Mouse (Mus musculus): ENCODE measurements around the gene Ano1.
A peak's percentile ranks its signal among the peaks of the same experiment; 100 is the strongest.

Gene Ano1

GRCm38 (mm10) chr7:144751833-144752232 lies at the start of gene Ano1:
TSS of gene Ano1 (minus strand) at chr7:144751974.
- DNase-seq (ENCODE audit: low spot score in 2 of 2): no peak

DNA sequence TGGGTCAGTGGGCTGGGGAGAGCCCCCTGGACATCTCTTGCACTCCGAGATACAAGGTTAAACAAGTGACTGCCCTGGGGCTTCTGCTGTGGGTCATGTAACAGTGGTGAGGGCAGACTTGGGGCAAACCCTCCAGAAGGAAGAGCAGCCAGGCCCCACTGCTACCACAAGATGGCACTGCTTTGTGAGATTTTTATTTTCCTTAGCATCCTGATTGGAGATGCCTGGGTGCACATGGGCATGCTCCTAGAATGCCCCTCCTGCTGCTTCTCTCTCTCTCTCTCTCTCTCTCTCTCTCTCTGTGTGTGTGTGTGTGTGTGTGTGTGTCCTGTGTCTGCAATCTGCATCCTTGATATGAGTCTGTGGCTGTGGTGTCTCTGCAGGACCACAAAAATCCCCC lies 46.7 kb upstream of the Ano1 start:
- no peak for DNase-seq (ENCODE audit: low spot score in 2 of 2)

DNA sequence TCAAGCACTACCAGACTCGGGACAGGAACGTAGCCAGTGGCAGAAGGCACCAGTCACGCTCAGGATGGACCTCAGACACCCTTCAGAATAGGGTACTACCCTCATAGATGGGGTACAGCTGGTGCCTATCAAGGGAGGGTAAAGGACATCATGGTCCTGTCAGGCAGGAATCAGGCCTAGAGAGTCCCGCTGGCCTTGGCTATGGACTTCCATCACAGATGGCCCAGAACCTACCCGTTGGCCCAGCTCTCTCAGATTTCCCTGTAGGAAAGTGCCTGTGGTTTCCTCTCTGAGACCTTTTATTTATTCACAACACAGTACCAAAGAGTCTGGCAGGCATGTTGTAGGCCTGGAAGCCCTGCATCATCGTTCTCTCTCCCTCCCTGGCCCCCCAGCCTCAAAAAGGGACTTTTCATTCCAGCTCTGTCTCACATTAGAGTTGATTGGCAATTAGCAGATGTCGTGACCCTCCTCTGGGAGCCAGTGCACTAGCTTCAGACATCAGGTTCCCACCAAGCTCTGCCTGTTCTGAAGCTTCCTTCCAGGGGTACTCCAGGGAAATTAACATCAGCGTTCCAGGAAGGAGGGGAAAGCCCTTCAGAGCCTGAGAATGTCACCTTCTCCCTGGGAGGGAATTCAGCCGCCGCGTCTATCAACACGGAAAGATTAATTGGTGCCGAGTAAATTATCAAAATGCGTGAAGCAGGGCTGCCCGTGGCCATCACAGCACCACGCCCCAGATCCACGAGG lies 45.4 kb upstream of the Ano1 start:
- DNase-seq (ENCODE audit: low spot score in 2 of 2): no peak

GRCm38 (mm10) chr7:144795976-144796474 lies 44.3 kb upstream of the Ano1 start:
- DNase-seq (ENCODE audit: low spot score in 2 of 2): no peak

GRCm38 (mm10) chr7:144793296-144793695 lies 41.5 kb upstream of the Ano1 start:
- no peak for DNase-seq (ENCODE audit: low spot score in 2 of 2)

- DNase-seq (ENCODE audit: low spot score in 2 of 2): no peak
These were observed 39.7 kb upstream of the Ano1 start for GRCm38 (mm10) chr7:144791426-144791825.

DNA sequence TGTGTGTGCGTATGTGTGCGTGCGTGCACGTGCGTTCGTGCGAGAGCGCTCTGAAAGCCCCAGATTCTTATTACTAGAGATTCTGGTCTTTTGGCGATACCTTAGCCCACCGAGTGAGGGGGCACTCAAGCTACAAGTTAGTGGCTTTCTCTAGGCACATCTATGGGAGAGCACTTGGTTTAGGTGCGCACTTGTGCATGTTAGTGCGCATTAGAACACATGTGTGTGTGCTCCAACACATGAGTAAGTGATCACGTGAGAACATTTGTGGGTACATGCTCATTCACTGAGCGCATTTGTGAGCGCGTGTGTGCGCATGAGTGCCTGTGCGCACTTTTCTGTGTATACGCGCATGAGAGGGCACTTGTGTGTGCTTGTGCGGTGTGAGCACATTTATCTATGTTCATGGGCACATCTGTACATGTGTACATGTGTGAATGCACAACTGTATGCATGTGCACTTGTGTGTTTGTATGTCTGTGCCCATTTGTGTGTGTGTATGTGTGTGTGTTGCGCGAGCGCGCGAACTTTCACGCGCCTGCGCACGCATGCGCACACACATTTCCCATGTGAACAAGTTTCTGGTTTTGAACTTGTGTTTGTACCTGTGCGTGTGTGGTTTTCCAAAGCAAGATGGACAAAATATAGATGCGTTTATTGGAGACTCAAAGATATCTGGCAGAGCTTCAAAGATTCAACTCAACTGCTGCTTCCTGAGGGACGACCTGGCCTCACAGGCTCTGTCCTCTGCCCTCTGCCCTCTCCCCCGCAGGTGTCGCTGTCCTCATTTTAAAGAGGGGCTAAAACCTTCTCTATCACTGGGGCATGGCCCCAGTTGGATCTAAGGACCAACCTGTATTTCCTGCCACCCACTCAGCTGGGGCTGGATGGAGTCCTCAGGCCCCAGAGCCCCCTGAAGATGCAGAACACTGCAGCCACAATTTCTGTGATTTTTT lies 38.1 kb upstream of the Ano1 start:
- no peak for DNase-seq (ENCODE audit: low spot score in 2 of 2)

DNA sequence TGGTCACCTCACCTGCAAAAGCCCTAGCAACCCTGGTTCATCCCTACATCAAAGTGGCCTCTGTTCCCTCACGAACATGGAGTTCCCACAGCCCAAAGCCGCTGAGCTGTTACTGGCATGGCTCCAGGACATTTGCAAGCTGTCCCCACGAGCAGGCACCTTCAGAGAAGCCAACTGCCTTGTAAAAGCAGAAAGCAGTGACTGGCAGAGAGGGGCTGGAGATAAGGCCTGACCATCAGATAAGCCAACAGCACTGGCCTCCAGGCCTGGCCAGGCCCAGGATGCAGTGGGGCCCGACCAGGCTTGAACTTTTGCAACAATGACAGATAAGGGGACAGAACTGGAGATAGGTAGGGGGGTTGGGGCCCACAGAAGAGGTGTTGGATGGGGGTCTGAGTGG lies 36.9 kb upstream of the Ano1 start:
- DNase-seq (ENCODE audit: low spot score in 2 of 2): no peak

DNA sequence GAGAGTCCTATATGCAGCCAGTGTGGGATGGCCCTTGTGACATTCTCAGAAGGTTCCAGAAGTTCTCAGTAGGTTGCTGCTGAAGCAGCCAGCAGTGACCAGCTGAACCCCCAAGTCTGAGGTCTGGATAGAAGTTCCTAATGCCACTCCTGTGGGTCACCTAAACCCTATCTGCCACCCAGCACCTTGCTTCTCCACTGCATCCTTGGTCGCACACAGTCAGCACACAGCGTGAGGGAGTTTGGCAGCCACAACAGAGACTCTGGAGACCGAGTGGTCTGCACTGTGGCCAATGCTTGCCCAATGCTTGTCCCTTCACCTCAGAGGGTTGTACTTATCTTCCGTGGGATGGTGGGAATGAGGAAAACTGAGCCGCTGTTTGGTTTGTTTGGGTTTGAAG lies 35.7 kb upstream of the Ano1 start:
- no peak for DNase-seq (ENCODE audit: low spot score in 2 of 2)

DNA sequence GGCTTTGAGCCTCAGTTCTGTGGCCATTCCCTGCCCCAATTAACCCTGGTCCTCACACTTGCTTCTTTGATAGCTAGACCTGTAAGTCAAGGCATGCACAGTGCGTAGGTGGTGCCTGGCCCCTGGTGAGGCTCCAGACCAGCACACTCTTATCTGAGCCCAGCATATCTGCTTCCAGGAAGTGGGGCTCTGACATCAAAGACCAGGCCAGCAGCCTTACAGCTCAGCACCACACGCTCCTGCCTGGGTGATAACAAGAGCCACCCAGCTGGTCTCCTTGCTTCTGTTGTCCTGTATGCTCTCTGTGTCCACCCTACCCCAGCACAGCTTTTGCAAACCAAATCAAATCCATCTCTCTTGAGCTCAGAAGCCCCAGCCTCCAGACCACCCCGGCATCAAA lies 34.8 kb upstream of the Ano1 start:
- no peak for DNase-seq (ENCODE audit: low spot score in 2 of 2)

DNA sequence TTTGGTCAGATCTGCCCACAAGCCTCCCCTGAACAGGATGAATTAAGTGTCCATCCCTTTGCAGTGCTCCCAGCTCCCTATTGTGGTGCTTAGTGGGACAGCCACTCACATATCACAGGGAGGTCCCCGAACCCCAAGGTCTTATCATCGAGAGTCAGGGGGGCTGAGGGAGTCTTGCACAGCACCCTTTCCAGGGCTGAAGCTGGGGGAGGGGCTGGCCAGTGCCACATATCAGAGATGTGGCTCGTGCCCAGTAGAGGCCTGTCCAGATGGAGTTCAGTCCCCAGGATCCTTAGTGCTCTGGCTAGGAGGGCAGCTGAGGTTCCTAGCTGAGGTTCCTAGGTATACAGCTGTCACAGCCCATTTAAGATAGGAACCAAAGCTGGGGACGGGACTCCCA lies 32.4 kb upstream of the Ano1 start:
- DNase-seq (ENCODE audit: low spot score in 2 of 2): no peak

GRCm38 (mm10) chr7:144782402-144782801 lies 30.6 kb upstream of the Ano1 start:
- no peak for DNase-seq (ENCODE audit: low spot score in 2 of 2)

- DNase-seq (ENCODE audit: low spot score in 2 of 2): no peak
These were observed 29.6 kb upstream of the Ano1 start for GRCm38 (mm10) chr7:144781337-144781736.

GRCm38 (mm10) chr7:144780190-144780589 lies 28.4 kb upstream of the Ano1 start:
- no peak for DNase-seq (ENCODE audit: low spot score in 2 of 2)

DNA sequence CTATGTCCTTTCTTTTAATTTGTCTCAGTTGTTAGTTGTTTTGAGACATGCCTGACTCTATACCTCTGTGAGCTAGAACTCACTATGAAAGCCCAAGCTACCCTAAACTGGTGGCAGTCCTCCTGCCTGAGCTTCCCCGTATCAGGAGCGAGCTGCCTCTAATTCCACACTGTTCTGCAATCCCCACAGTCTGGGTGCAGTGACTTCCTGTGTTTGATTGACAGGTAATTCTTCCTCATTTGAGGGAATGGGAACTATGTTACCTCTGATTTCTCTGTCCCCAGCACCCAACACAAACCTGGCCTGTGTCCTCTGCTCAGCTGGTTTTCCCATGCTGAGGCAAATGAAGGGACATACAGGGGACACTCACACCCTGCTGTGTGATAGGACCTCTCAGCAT lies 27.9 kb upstream of the Ano1 start:
- no peak for DNase-seq (ENCODE audit: low spot score in 2 of 2)

GRCm38 (mm10) chr7:144777805-144778204 lies 26.0 kb upstream of the Ano1 start:
- DNase-seq (ENCODE audit: low spot score in 2 of 2): no peak

- peak; percentile 19 to 59 for DNase-seq (ENCODE audit: low spot score in 2 of 2)
These were observed 24.2 kb upstream of the Ano1 start for GRCm38 (mm10) chr7:144775804-144776447.

DNA sequence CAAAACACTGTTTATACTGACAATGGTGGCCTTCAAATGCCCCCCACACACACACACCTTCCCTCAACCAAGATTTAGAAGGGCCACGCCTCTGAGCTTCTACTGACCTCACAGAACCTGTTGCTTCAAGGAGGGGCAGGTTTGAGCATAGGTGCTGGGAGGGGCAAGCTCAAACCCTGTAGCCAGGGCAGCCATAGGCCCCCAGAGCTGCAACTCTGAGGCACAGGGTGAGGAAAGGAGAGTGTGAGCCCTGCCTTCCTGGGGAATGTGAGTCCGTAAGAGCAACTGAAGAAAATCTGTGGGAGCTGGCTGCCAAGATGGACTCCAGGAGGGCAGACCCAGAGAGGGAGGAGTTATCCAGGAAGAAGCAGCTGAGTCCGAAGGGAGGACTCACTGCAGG lies 23.4 kb upstream of the Ano1 start:
- no peak for DNase-seq (ENCODE audit: low spot score in 2 of 2)

GRCm38 (mm10) chr7:144774283-144774682 lies 22.5 kb upstream of the Ano1 start:
- DNase-seq (ENCODE audit: low spot score in 2 of 2): no peak

- no peak for DNase-seq (ENCODE audit: low spot score in 2 of 2)
These were observed 18.3 kb upstream of the Ano1 start for GRCm38 (mm10) chr7:144770116-144770515.

GRCm38 (mm10) chr7:144769434-144770080 lies 17.8 kb upstream of the Ano1 start:
- DNase-seq (ENCODE audit: low spot score in 2 of 2): no peak

DNA sequence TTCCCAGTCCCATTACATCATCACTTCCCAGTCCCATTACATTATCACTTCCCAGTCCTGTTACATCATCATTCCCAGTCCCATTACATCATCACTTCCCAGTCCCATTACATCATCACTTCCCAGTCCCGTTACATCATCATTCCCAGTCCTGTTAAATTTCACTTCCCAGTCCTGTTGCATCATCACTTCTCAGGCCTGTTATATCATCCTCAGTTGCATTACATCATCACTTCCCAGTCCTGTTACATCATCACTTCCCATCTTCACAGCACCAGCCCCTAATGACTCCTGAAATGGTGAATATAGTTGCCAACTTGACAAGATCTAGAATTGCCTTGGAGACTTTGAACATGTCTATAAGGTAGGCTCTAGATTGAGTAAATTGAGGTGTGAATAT lies 17.1 kb upstream of the Ano1 start:
- no peak for DNase-seq (ENCODE audit: low spot score in 2 of 2)
